Mouse (Mus musculus) lung, embryonic 14.5 days (tissue): ENCODE data around the gene Tango6. TPM values are rescaled to one million over a fixed set of nuclear protein-coding genes. Genes with fewer than 3 reads are reported as not detected.

ENCODE experiments used
- ATAC-seq: fragments of 200-750 bp; cut with Nextera tagmentation; 2 replicates; pipeline ENCODE4 v1.8.0; 2017; ENCODE audit warnings: mild to moderate bottlenecking, moderate TSS enrichment, moderate library complexity; ENCODE audit not compliant: insufficient read depth
- DNase-seq: peaks from one replicate; pipeline ENCODE4 v3.0.0-alpha.2; 2015
- H3K27ac ChIP-seq: fragments of 300-500 bp; sonication (generic); 2 replicates; pipeline ENCODE4 v1.5.1; 2014; ENCODE audit warnings: low read depth, mild to moderate bottlenecking, moderate library complexity
- H3K27me3 ChIP-seq: fragments of 300-500 bp; sonication (generic); 2 replicates; pipeline ENCODE4 v1.6.1; 2014; ENCODE audit warnings: low read length, control low read depth; ENCODE audit not compliant: insufficient read depth
- H3K36me3 ChIP-seq: fragments of 300-500 bp; sonication (generic); 2 replicates; pipeline ENCODE4 v1.6.1; 2014; ENCODE audit warnings: control low read depth; ENCODE audit not compliant: insufficient read depth
- H3K4me1 ChIP-seq: fragments of 300-500 bp; sonication (generic); 2 replicates; pipeline ENCODE4 v1.6.1; 2014; ENCODE audit warnings: antibody characterized with exemption, control low read depth; ENCODE audit not compliant: insufficient read depth
- H3K4me2 ChIP-seq: fragments of 300-500 bp; sonication (generic); 2 replicates; pipeline ENCODE4 v1.6.1; 2014; ENCODE audit warnings: mild to moderate bottlenecking
- H3K4me3 ChIP-seq: fragments of 300-500 bp; sonication (generic); 2 replicates; pipeline ENCODE4 v1.5.1; 2014; ENCODE audit warnings: low read depth, low read length
- H3K9ac ChIP-seq: fragments of 300-500 bp; sonication (generic); 2 replicates; pipeline ENCODE4 v1.6.1; 2014
- H3K9me3 ChIP-seq: fragments of 300-500 bp; sonication (generic); 2 replicates; pipeline ENCODE4 v1.6.1; 2016; ENCODE audit warnings: low read depth, low read length, control low read depth
- CTCF ChIP-seq: IDR thresholded peaks from 2 replicates; pipeline ENCODE4 v1.5.1; 2016; ENCODE audit warnings: antibody characterized with exemption, low read depth
- WGBS: fragments of 180-500 bp; shearing (Covaris S2); extraction: QIAGEN DNeasy Blood & Tissue Kit; methylation state at CpG from one replicate; pipeline ENCODE4 v1.1.7; 2014; 5-methylcytosine and 5-hydroxymethylcytosine counted together
- polyA plus RNA-seq: library from polyadenylated mRNA; unstranded; fragments of >200 nt; fragmentation: Nextera tagmentation; extraction: Ambion mirVana; gene quantifications from 2 replicates; pipeline ENCODE4 v1.2.1, GENCODE M21; 2014

Gene Tango6
- polyA plus RNA-seq, 1 experiment from 2014 or later: 12.6 TPM

DNA sequence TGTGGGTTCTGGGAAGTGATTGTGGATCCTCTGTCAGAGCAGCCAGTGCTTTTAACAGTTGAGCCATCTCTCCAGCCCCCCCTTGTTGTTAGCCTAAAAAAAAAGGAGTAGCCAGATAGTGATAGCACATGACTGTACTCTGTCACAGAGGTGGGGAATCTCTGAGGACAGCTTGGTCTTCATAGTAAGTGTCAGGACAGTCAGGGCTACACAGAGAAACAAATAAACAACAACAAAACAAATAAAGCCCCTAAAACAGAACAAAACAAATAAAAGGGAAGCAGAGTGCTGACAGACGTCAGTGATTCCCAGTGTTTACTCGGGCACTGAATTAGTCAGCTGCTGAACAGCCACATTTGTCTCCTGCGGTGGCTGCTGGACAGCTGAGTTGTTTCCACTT is 70.6 kb downstream of the Tango6 start:
- Histone ChIP-seq H3K27me3 (no peaks in the 10 kb centered on the region), H3K36me3 (peaks cover 3% of the 10 kb centered on the region; the same call in 1 of the 2 replicates), H3K27ac (no peak overlapping the region), H3K4me1 (no peaks in the 10 kb centered on the region), H3K4me2 (no peak overlapping the region), H3K9me3 (no peaks in the 10 kb centered on the region), H3K9ac (no peak overlapping the region), H3K4me3 (no peak overlapping the region)
- ATAC-seq (no peak), DNase-seq (no peak)
- WGBS: 29% methylated on average over 3 of the region's 3 CpGs
- TF ChIP-seq CTCF: no peak

DNA sequence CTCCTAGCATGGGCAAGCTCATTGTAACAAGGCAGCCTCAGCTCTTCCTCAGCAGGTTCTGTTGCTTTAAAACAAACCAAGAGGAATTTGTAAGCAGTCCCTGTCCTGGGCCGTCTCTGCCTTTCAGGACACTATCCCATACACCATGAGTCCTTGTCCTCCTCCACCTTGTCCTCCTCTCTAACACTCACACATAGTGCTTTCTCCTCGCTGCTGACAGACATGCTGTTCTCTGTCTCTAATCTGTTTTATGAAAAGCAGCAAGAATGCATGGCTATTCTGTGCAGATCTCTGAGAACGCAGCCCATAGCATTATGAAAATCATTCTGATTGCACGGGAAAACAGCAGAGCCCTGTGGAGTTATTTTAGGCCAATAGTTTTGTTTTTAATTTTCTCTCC is 78.4 kb downstream of the Tango6 start:
- Histone ChIP-seq H3K36me3 (peaks cover 3% of the 10 kb centered on the region; the same call in 1 of the 2 replicates), H3K9ac (no peak overlapping the region), H3K4me2 (no peak overlapping the region), H3K4me3 (no peak overlapping the region), H3K9me3 (no peaks in the 10 kb centered on the region), H3K27me3 (no peaks in the 10 kb centered on the region), H3K27ac (no peak overlapping the region), H3K4me1 (no peaks in the 10 kb centered on the region)
- ATAC-seq: 0 out of 2 replicates have a peak, but pooled peaks have one; percentile 8
- 36% methylated on average over 4 of the region's 4 CpGs for WGBS
- peak; percentile 23 for DNase-seq
- no peak for TF ChIP-seq CTCF

DNA sequence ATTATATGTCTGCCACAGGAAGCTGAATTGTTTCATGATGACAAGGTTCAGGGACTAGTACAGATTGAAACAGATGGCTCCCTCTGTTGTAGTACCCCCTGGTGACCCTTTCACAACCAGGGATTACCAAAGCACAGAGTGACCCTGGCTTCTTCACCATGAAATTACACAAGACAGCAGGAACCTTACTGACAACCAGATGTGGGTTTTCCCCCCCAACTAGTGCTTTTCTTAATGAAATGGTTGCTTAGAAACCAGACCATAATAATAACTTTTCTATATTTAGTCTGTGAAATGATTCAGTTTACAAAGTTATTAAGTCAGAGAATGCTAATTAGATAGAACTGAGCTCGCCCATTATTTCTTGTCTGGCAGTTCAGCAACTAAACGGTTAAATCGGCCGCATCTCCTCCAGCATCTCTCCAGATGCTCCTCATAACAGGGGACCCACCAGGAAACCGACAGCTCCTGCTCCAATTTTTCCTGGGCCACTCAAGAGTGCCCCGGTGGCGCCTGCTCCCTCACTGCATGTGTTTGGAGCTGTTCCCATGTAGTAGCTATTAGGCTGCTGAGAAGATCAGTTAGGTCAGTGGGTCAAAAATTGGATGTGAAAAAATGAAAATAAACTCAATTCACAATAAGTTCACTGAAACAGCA is 79.1 kb downstream of the Tango6 start:
- Histone ChIP-seq H3K9me3 (no peaks in the 10 kb centered on the region), H3K27me3 (no peaks in the 10 kb centered on the region), H3K4me3 (no peak overlapping the region), H3K4me2 (no peak overlapping the region), H3K36me3 (peaks cover 3% of the 10 kb centered on the region; the same call in 1 of the 2 replicates), H3K27ac (no peak overlapping the region), H3K4me1 (no peaks in the 10 kb centered on the region), H3K9ac (no peak overlapping the region; the same call in 1 of the 2 replicates)
- no peak for TF ChIP-seq CTCF
- WGBS: 26% methylated on average over 7 of the region's 7 CpGs
- DNase-seq (peak; percentile 65), ATAC-seq (peak; percentile 75; the same call in 1 of the 2 replicates)

DNA sequence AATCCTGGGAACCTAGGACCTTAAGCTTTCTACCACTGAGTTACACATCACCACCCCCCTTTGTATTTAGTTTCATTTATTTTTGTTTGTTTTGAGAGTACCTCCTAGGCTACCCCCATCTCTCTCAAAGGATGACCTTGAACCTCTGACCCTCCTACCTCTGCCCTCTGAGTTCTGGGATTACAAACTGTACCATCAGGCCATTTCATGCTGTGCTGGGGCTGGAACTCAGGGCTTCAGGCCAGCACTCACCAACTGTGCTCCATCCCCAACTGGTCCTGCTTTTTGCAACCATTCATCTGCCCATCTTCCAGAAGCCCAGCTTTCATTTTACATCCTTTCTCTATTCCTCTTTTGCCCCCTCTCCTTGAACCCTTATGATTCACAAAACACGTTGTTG is 81.7 kb downstream of the Tango6 start:
- Histone ChIP-seq H3K27ac (no peak overlapping the region), H3K9me3 (no peaks in the 10 kb centered on the region), H3K36me3 (no peaks in the 10 kb centered on the region), H3K4me3 (no peak overlapping the region), H3K27me3 (no peaks in the 10 kb centered on the region), H3K9ac (no peak overlapping the region), H3K4me2 (no peak overlapping the region), H3K4me1 (no peaks in the 10 kb centered on the region)
- no peak for DNase-seq
- 75% methylated on average over 1 of the region's 1 CpGs for WGBS
- ATAC-seq: no peak
- TF ChIP-seq CTCF: no peak

DNA sequence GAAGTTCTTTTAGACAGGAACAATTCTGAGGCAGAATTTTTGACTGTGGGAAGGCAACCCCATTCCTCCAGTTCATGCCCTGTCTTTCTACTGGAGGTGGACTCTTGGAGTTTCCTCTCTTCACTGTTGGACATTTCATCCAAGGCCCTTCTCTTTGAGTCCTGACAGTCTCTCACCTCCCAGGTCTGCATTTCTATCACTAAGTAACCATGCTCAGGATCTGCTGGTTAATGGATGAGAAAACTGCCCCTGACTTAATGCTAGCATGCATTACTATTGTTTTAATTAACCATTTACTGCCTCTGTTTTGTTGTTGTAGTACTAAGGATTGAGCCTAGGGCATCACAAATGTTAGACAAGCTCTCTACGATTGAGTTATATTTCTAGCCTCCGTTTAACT is 82.7 kb downstream of the Tango6 start:
- Histone ChIP-seq H3K4me3 (no peak overlapping the region), H3K9me3 (no peaks in the 10 kb centered on the region), H3K9ac (no peak overlapping the region), H3K27me3 (no peaks in the 10 kb centered on the region), H3K27ac (no peak overlapping the region), H3K4me1 (no peaks in the 10 kb centered on the region), H3K4me2 (no peak overlapping the region), H3K36me3 (no peaks in the 10 kb centered on the region)
- no peak for DNase-seq
- 92% methylated on average over 2 of the region's 2 CpGs for WGBS
- ATAC-seq: no peak
- no peak for TF ChIP-seq CTCF

DNA sequence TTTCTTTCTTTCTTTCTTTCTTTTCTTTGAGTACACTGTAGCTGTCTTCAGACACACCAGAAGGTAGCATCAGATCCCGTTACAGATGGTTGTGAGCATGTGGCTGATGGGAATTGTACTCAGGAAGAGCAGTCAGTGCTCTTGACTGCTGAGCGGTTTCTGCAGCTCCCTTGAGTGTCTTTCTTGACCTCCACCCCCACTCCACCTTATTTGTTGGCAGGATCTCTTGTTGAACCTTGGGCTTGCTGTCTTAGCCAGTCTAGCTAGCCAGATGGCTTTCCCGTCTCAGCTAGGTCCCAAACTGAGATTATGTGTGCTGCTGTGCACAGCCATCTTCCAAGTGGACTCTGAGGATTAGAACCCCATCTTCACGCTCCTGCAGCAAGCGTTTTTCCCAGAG is 83.9 kb downstream of the Tango6 start:
- Histone ChIP-seq H3K9me3 (no peaks in the 10 kb centered on the region), H3K9ac (no peak overlapping the region), H3K36me3 (no peaks in the 10 kb centered on the region), H3K27ac (no peak overlapping the region), H3K27me3 (no peaks in the 10 kb centered on the region), H3K4me2 (no peak overlapping the region), H3K4me3 (no peak overlapping the region), H3K4me1 (no peaks in the 10 kb centered on the region)
- no peak for DNase-seq
- ATAC-seq: no peak
- no peak for TF ChIP-seq CTCF
- WGBS: 84% methylated on average over 5 of the region's 5 CpGs

DNA sequence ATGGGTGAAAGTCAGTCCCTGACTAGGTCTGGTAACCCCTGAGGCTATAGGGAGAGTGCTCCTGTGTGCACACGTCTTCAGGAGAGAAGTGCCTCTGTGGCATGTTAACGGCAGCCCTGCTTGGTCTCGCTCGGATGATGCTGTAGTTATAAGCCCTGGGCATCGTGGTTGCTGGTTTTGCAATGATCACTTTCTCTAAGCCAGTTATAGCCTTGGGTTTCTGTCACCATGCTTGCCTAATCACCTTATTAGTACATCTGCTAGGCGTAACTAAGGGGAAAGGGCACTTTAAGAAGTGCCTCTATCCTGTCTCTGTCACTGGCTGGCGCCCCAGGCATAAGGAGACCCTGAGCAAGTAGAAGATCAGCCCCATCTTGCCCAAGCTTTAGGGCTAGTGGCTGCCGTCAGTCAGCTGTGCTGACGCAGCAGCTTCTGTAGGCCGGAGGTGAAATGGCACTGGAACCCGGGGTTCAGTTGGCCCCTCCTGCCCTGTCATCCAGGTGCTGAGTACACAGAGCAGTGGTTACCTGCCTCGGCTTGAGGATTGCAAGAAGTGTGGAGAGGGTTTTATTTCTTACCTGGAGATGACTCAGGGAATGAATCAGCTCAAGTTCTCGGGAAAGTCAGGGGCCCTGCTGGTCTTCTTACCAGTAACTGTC is 86.4 kb downstream of the Tango6 start:
- DNase-seq (no peak), ATAC-seq (no peak)
- TF ChIP-seq CTCF: no peak
- 70% methylated on average over 13 of the region's 13 CpGs for WGBS
- Histone ChIP-seq H3K36me3 (no peaks in the 10 kb centered on the region), H3K27me3 (no peaks in the 10 kb centered on the region), H3K9ac (no peak overlapping the region), H3K4me3 (no peak overlapping the region), H3K9me3 (no peaks in the 10 kb centered on the region), H3K27ac (no peak overlapping the region), H3K4me1 (no peaks in the 10 kb centered on the region), H3K4me2 (no peak overlapping the region)
